Mouse (Mus musculus): Measurements from ENCODE around the gene Tor1aip1.

DNA sequence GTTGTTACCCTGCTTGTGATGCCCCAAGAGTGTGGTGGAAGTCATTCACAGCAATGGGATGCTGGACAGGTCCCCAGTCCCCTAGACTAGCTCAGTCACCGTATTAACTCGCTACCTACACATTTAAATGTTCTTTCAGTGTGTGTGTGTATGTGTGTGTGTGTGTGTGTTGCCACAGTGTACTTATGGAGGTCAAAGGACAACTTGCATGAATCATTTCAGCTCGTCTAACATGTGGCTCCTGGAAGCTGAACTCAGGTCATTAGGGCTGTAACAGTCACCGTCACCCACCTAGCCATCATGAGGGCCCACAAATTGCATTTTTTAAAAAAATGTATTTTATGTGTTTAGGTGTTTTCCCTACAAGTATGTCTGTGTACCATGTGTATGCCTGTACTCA lies 25.9 kb upstream of the Tor1aip1 start:
- TF ChIP-seq CTCF (IDR thresholded peaks at IDR 0.05; ENCODE audit: extremely low read depth, insufficient read depth, insufficient read length, insufficient replicate concordance) (no peak), POLR2A (IDR thresholded peaks at IDR 0.05; ENCODE audit: low read depth, low read length) (no peak)

All from spleen, adult 2 months (tissue).